Mouse (Mus musculus) lung, embryonic 16.5 days (tissue): ENCODE results near the gene Spout1. TPM values are rescaled to one million over a fixed set of nuclear protein-coding genes. Genes with fewer than 3 reads are reported as not detected.
A peak's percentile ranks its signal among the peaks of the same experiment; 100 is the strongest.

Experiments used
- ATAC-seq: fragments of 200-750 bp; cut with Nextera tagmentation; 2 replicates; pipeline ENCODE4 v1.8.0; 2017; ENCODE audit warnings: low read depth, mild to moderate bottlenecking, moderate library complexity
- H3K27ac ChIP-seq: fragments of 300-500 bp; sonication (generic); 2 replicates; pipeline ENCODE4 v1.5.1; 2014; ENCODE audit warnings: mild to moderate bottlenecking, control low read depth, low read length
- H3K27me3 ChIP-seq: fragments of 300-500 bp; sonication (generic); 2 replicates; pipeline ENCODE4 v1.6.1; 2014; ENCODE audit warnings: low read depth, low read length, mixed read lengths; ENCODE audit not compliant: control insufficient read depth, insufficient read depth
- H3K36me3 ChIP-seq: fragments of 300-500 bp; sonication (generic); 2 replicates; pipeline ENCODE4 v1.6.1; 2014; ENCODE audit warnings: low read length; ENCODE audit not compliant: control insufficient read depth, insufficient read depth
- H3K4me1 ChIP-seq: fragments of 300-500 bp; sonication (generic); replicated peaks from 2 replicates; pipeline ENCODE4 v1.6.1; 2014; ENCODE audit warnings: low read length, mixed read lengths; ENCODE audit not compliant: control insufficient read depth, insufficient read depth
- H3K4me2 ChIP-seq: fragments of 300-500 bp; sonication (generic); 2 replicates; pipeline ENCODE4 v1.6.1; 2014; ENCODE audit warnings: low read depth, low read length, control low read depth
- H3K4me3 ChIP-seq: fragments of 300-500 bp; sonication (generic); 2 replicates; pipeline ENCODE4 v1.5.1; 2014; ENCODE audit warnings: mild to moderate bottlenecking, low read length, control low read depth
- H3K9ac ChIP-seq: fragments of 300-500 bp; sonication (generic); 2 replicates; pipeline ENCODE4 v1.6.1; 2014; ENCODE audit warnings: low read length, control low read depth
- H3K9me3 ChIP-seq: fragments of 300-500 bp; sonication (generic); 2 replicates; pipeline ENCODE4 v1.6.1; 2016; ENCODE audit warnings: low read length; ENCODE audit not compliant: control insufficient read depth
- WGBS: fragments of 180-500 bp; shearing (Covaris S2); extraction: QIAGEN DNeasy Blood & Tissue Kit; methylation state at CpG from one replicate; pipeline ENCODE4 v1.1.7; 2014; 5-methylcytosine and 5-hydroxymethylcytosine counted together
- polyA plus RNA-seq: library from polyadenylated mRNA; unstranded; fragments of >200 nt; fragmentation: Nextera tagmentation; extraction: Ambion mirVana; gene quantifications from 2 replicates; pipeline ENCODE4 v1.2.1, GENCODE M21; 2015

Gene Spout1
- polyA plus RNA-seq, 1 experiment from 2014 or later = 66.6 TPM

- Histone ChIP-seq H3K4me3 (peak within 1 kb of the TSS; percentile 77), H3K27me3 (no peaks in the 10 kb centered on the region), H3K4me1 (peaks cover 14% of the 10 kb centered on the region), H3K4me2 (peak within 1 kb of the TSS; percentile 70), H3K9me3 (no peaks in the 10 kb centered on the region), H3K9ac (peak within 1 kb of the TSS; percentile 76), H3K27ac (peak within 1 kb of the TSS; percentile 90), H3K36me3 (no peaks in the 10 kb centered on the region)
- WGBS = under 1% methylated on average over 44 of the region's 44 CpGs
- peak; percentile 98 for ATAC-seq
Measured at GRCm38 (mm10) chr2:30205629-30206357, 27.5 kb upstream of the Spout1 start, which contains the start of gene Kyat1. TSS of gene Kyat1 (minus strand) at chr2:30205847.

GRCm38 (mm10) chr2:30205255-30205628 is 27.0 kb upstream of the Spout1 start:
- H3K36me3 ChIP-seq = no peaks in the 10 kb centered on the region
- H3K9ac ChIP-seq = peak overlapping the region; percentile 76
- no peaks in the 10 kb centered on the region for H3K9me3 ChIP-seq
- peak overlapping the region; percentile 77 for H3K4me3 ChIP-seq
- peaks cover 16% of the 10 kb centered on the region for H3K4me1 ChIP-seq
- H3K4me2 ChIP-seq = peak overlapping the region; percentile 70
- under 1% methylated on average over 13 of the region's 13 CpGs for WGBS
- H3K27ac ChIP-seq = peak overlapping the region; percentile 90
- no peaks in the 10 kb centered on the region for H3K27me3 ChIP-seq
- peak; percentile 69 for ATAC-seq

GRCm38 (mm10) chr2:30203439-30203838 is 25.2 kb upstream of the Spout1 start:
- ATAC-seq = no peak
- 78% methylated on average over 7 of the region's 7 CpGs for WGBS
- no peak overlapping the region for H3K27ac ChIP-seq

GRCm38 (mm10) chr2:30200388-30200925 is 22.2 kb upstream of the Spout1 start:
- no peaks in the 10 kb centered on the region for H3K27me3 ChIP-seq
- H3K4me3 ChIP-seq = no peak overlapping the region
- H3K4me2 ChIP-seq = no peak overlapping the region
- WGBS = 47% methylated on average over 5 of the region's 5 CpGs
- peaks cover 17% of the 10 kb centered on the region for H3K4me1 ChIP-seq
- peak; percentile 48; the same call in 1 of the 2 replicates for ATAC-seq
- H3K27ac ChIP-seq = peak overlapping the region; percentile 59
- H3K9ac ChIP-seq = no peak overlapping the region
- no peaks in the 10 kb centered on the region for H3K9me3 ChIP-seq
- no peaks in the 10 kb centered on the region for H3K36me3 ChIP-seq

More at GRCm38 (mm10) chr2:30203439-30203838, 25.2 kb upstream of the Spout1 start:
- Histone ChIP-seq H3K9me3 (no peaks in the 10 kb centered on the region), H3K9ac (no peak overlapping the region), H3K4me2 (no peak overlapping the region), H3K4me3 (no peak overlapping the region), H3K4me1 (peaks cover 22% of the 10 kb centered on the region), H3K36me3 (no peaks in the 10 kb centered on the region), H3K27me3 (no peaks in the 10 kb centered on the region)

GRCm38 (mm10) chr2:30199984-30200383 is 21.7 kb upstream of the Spout1 start:
- H3K27me3 ChIP-seq = no peaks in the 10 kb centered on the region
- peaks cover 17% of the 10 kb centered on the region for H3K4me1 ChIP-seq
- H3K36me3 ChIP-seq = no peaks in the 10 kb centered on the region
- no peak overlapping the region for H3K4me2 ChIP-seq
- no peaks in the 10 kb centered on the region for H3K9me3 ChIP-seq
- 18% methylated on average over 1 of the region's 1 CpGs for WGBS
- no peak overlapping the region for H3K4me3 ChIP-seq
- no peak overlapping the region for H3K9ac ChIP-seq
- peak overlapping the region; percentile 59 for H3K27ac ChIP-seq
- ATAC-seq = 0 out of 2 replicates have a peak, but pooled peaks have one; percentile 13

- H3K9me3 ChIP-seq = no peaks in the 10 kb centered on the region
- H3K4me1 ChIP-seq = peaks cover 10% of the 10 kb centered on the region; the same call in 1 of the 2 replicates
- no peak overlapping the region for H3K27ac ChIP-seq
- no peaks in the 10 kb centered on the region for H3K27me3 ChIP-seq
- no peaks in the 10 kb centered on the region for H3K36me3 ChIP-seq
- ATAC-seq = no peak
- 68% methylated on average over 4 of the region's 4 CpGs for WGBS
- H3K9ac ChIP-seq = no peak overlapping the region
- no peak overlapping the region for H3K4me2 ChIP-seq
- H3K4me3 ChIP-seq = no peak overlapping the region
Measured at GRCm38 (mm10) chr2:30198021-30198420, 19.8 kb upstream of the Spout1 start.

- no peaks in the 10 kb centered on the region for H3K36me3 ChIP-seq
- 84% methylated on average over 3 of the region's 3 CpGs for WGBS
- no peak overlapping the region for H3K27ac ChIP-seq
- no peaks in the 10 kb centered on the region for H3K9me3 ChIP-seq
- no peak overlapping the region for H3K9ac ChIP-seq
- H3K4me1 ChIP-seq = peaks cover 3% of the 10 kb centered on the region; the same call in 1 of the 2 replicates
- H3K4me2 ChIP-seq = no peak overlapping the region
- ATAC-seq = no peak
- no peak overlapping the region for H3K4me3 ChIP-seq
- no peaks in the 10 kb centered on the region for H3K27me3 ChIP-seq
Measured at GRCm38 (mm10) chr2:30194656-30195055, 16.4 kb upstream of the Spout1 start.

GRCm38 (mm10) chr2:30191790-30192580 is 13.7 kb upstream of the Spout1 start:
- H3K9me3 ChIP-seq = no peaks in the 10 kb centered on the region
- no peaks in the 10 kb centered on the region for H3K36me3 ChIP-seq
- no peak overlapping the region for H3K4me3 ChIP-seq
- WGBS = 85% methylated on average over 12 of the region's 12 CpGs
- no peaks in the 10 kb centered on the region for H3K27me3 ChIP-seq
- no peak for ATAC-seq
- no peaks in the 10 kb centered on the region for H3K4me1 ChIP-seq
- H3K9ac ChIP-seq = no peak overlapping the region
- no peak overlapping the region for H3K4me2 ChIP-seq
- no peak overlapping the region for H3K27ac ChIP-seq

GRCm38 (mm10) chr2:30185681-30186080 is 7.4 kb upstream of the Spout1 start:
- Histone ChIP-seq H3K4me1 (no peaks in the 10 kb centered on the region), H3K27ac (no peak overlapping the region)
- WGBS = 79% methylated on average over 3 of the region's 3 CpGs

More at GRCm38 (mm10) chr2:30185681-30186080, 7.4 kb upstream of the Spout1 start:
- Histone ChIP-seq H3K9me3 (no peaks in the 10 kb centered on the region), H3K27me3 (no peaks in the 10 kb centered on the region), H3K4me3 (no peak overlapping the region), H3K36me3 (0 out of 2 replicates have a peak, but pooled peaks cover 2% of the 10 kb centered on the region), H3K4me2 (no peak overlapping the region), H3K9ac (no peak overlapping the region)
- ATAC-seq = no peak
